Mouse (Mus musculus) common myeloid progenitor, adult 5-6 weeks (primary cell): ENCODE measurements around the gene Creb3l1. TPM values are rescaled to one million over a fixed set of nuclear protein-coding genes. Genes with fewer than 3 reads are reported as not detected.
A peak's percentile ranks its signal among the peaks of the same experiment; 100 is the strongest.

ENCODE experiments used
- ATAC-seq: replicated peaks from 2 replicates; pipeline ENCODE4 v1.8.0; 2016; ENCODE audit warnings: low read depth, mild to moderate bottlenecking, moderate TSS enrichment, inconsistent platforms; ENCODE audit not compliant: poor library complexity, severe bottlenecking
- total RNA-seq: library from RNA; stranded (forward); fragments of 200-1000, 187-1606 nt; gene quantifications from 2 replicates; pipeline ENCODE4 v1.2.3, GENCODE M21; 2017

Creb3l1 gene
- total RNA-seq, 1 experiment from 2014 or later, result 0.78 TPM

- no peak for ATAC-seq
Observed at GRCm38 (mm10) chr2:92041538-92041937, 17.2 kb upstream of the Creb3l1 start.

GRCm38 (mm10) chr2:92034273-92034672 lies 10.0 kb upstream of the Creb3l1 start:
- ATAC-seq, result no peak

- ATAC-seq, result no peak
Observed at GRCm38 (mm10) chr2:92030554-92030953, 6.3 kb upstream of the Creb3l1 start.

- ATAC-seq, result no peak
Observed at GRCm38 (mm10) chr2:92029387-92030133, 5.3 kb upstream of the Creb3l1 start.

GRCm38 (mm10) chr2:92027811-92028590 lies 3.7 kb upstream of the Creb3l1 start:
- ATAC-seq, result peak; percentile 43

- no peak for ATAC-seq
Observed at GRCm38 (mm10) chr2:92025966-92026365, 1.7 kb upstream of the Creb3l1 start.

- no peak for ATAC-seq
Observed at GRCm38 (mm10) chr2:92025202-92025601, 900 bp upstream of the Creb3l1 start.

GRCm38 (mm10) chr2:92023362-92024273 lies 684 bp downstream of the Creb3l1 start:
- peak; percentile 65 for ATAC-seq

- ATAC-seq, result no peak
Observed at GRCm38 (mm10) chr2:92020676-92021265, 3.5 kb downstream of the Creb3l1 start.

GRCm38 (mm10) chr2:92017440-92017839 lies 6.9 kb downstream of the Creb3l1 start:
- no peak for ATAC-seq

GRCm38 (mm10) chr2:92016981-92017380 lies 7.3 kb downstream of the Creb3l1 start:
- no peak; the same call in 1 of the 2 replicates for ATAC-seq

- no peak for ATAC-seq
Observed at GRCm38 (mm10) chr2:92014891-92015290, 9.4 kb downstream of the Creb3l1 start.

- ATAC-seq, result peak; percentile 50
Observed at GRCm38 (mm10) chr2:92014248-92014647, 10.1 kb downstream of the Creb3l1 start.

- no peak for ATAC-seq
Observed at GRCm38 (mm10) chr2:92012768-92013445, 11.4 kb downstream of the Creb3l1 start.

- ATAC-seq, result no peak
Observed at GRCm38 (mm10) chr2:92011424-92012353, 12.6 kb downstream of the Creb3l1 start.

GRCm38 (mm10) chr2:92008623-92009404 lies 15.5 kb downstream of the Creb3l1 start:
- ATAC-seq, result peak; percentile 5

- ATAC-seq, result peak; percentile 94
Observed at GRCm38 (mm10) chr2:92007933-92008622, 16.2 kb downstream of the Creb3l1 start.
